Mouse (Mus musculus): Measurements from ENCODE around the gene H2-M3.

DNA sequence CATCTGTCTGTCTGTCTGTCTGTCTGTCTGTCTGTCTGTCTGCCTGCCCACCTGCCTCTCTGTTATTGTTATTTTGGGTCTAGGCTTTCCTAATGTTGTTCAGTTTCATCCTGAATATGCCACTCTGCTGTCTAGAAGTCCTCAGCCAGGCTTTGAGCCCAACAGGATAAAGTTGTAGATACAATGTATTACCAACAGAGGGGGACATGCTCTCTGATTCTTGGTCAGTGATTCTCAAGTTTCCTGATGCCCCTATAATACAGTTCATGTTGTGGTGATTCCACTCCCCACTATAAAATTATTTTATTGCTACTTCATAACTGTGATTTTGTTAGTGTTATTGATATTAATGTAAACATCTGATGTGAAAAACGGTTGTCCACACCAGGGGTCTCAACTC lies 48.1 kb upstream of the H2-M3 start:
- TF ChIP-seq CTCF (IDR thresholded peaks at IDR 0.05; ENCODE audit: low read depth) (peak; percentile 19; the same call in 1 of the 2 replicates), EP300 (IDR thresholded peaks at IDR 0.05; ENCODE audit: low read depth) (no peak)
